Mouse (Mus musculus) embryonic fibroblast, embryonic 13.5 days (primary cell): ENCODE measurements around the gene Sorcs2. TPM values are rescaled to one million over a fixed set of nuclear protein-coding genes. Genes with fewer than 3 reads are reported as not detected.

Source experiments
- H3K27ac ChIP-seq: 2 replicates; pipeline ENCODE4 v1.5.1; 2012; ENCODE audit warnings: low read length, control low read depth, inconsistent platforms; ENCODE audit not compliant: insufficient read depth
- H3K4me1 ChIP-seq: 2 replicates; pipeline ENCODE4 v1.6.1; 2011; ENCODE audit warnings: low read length; ENCODE audit not compliant: control insufficient read depth, insufficient read depth
- H3K4me3 ChIP-seq: 2 replicates; pipeline ENCODE4 v1.5.1; 2011; ENCODE audit warnings: mild to moderate bottlenecking, control low read depth, low read length; ENCODE audit not compliant: insufficient read depth
- CTCF ChIP-seq: IDR thresholded peaks from 2 replicates; pipeline ENCODE4 v1.5.1; 2011; ENCODE audit warnings: mild to moderate bottlenecking, control low read depth, low read length, moderate library complexity, borderline replicate concordance; ENCODE audit not compliant: insufficient read depth
- POLR2A ChIP-seq: IDR thresholded peaks from 2 replicates; pipeline ENCODE4 v1.6.1; 2011; ENCODE audit warnings: low read depth, mild to moderate bottlenecking, control low read depth, low read length, moderate library complexity
- polyA plus RNA-seq: library from polyadenylated mRNA; stranded (reverse); fragments of >200 nt; gene quantifications from 2 replicates; pipeline ENCODE4 v1.2.4, GENCODE M21; 2011; ENCODE audit warnings: low read depth; ENCODE audit not compliant: missing spikeins, insufficient read length

Sorcs2 gene
- polyA plus RNA-seq, 1 experiment: 67.1 TPM

DNA sequence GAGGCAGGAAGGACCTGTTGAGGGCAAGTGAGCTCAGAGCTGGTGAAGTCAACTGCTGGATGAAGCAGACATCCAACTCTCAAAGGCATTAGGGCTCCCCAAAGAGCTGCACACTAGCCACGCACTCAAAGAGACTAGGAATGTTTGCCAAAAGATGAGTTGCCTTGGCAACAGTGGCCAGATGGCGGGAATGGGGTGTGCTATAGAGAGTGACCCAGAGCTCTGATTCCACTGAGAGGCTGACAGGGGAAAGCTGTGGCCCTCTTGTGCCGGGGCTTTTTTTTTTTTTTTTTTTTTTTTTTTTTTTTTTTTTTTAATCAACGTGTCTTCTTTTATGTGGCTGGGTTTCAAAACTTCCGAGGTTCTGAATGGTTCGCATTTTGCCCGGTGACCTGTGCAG, 63.7 kb downstream of the Sorcs2 start:
- Histone ChIP-seq H3K4me3 (no peak overlapping the region), H3K4me1 (no peaks in the 10 kb centered on the region), H3K27ac (no peak overlapping the region)
- TF ChIP-seq POLR2A (no peak), CTCF (no peak)

- Histone ChIP-seq H3K27ac (no peak overlapping the region), H3K4me1 (peaks cover 6% of the 10 kb centered on the region; the same call in 1 of the 2 replicates), H3K4me3 (no peak overlapping the region)
- TF ChIP-seq POLR2A: no peak
- no peak for TF ChIP-seq CTCF
Observed at GRCm38 (mm10) chr5:36330472-36331155, 67.3 kb downstream of the Sorcs2 start.

DNA sequence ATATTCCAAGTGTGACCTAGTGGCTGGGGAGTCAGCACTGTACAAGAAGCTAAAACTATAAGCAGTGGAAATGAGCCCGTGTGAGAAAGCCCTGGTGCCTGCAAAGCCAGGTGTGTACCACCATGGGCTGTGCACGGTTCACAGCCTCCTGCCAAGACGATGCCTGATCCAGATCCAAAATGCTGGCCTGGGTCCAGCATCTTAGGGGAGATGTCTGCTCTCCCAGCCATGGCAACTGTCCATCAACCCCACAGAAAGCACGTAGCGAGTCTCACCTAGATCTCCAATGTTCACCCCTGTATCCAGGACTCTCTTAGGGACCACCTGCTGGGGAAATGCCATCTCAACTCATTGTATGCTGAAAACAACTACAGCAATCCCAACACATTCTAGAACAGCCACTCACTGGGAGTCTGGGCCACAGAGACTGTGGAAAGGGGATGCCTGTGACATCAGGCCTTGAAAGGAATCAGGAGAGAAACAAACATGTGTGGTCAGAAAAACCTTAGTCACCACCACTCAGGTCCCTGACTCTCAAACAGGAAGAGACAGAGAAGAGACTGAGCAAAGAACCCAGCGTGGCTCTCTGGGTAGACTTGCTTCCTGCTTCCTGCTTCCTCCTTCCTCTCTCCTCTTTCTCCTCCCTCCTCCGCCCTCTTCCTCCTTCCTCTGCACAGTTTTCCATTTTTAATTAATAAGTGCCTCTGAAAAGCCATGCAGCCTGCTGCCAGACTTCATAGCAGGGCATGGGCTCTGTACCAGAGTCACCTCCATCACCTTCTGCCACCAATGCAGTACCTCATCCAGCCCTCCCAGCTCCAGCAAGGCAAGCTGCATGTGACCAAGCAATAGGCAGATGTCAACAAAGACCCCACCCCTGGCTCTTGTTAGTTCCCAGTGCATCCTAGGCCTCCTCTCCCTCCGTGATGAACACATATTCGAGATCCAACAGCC, 71.6 kb downstream of the Sorcs2 start:
- no peak overlapping the region for H3K27ac ChIP-seq
- H3K4me3 ChIP-seq: no peak overlapping the region
- H3K4me1 ChIP-seq: peaks cover 6% of the 10 kb centered on the region; the same call in 1 of the 2 replicates
- no peak for TF ChIP-seq CTCF
- no peak for TF ChIP-seq POLR2A

GRCm38 (mm10) chr5:36324140-36324572, 73.8 kb downstream of the Sorcs2 start:
- Histone ChIP-seq H3K27ac (no peak overlapping the region), H3K4me3 (no peak overlapping the region), H3K4me1 (peaks cover 6% of the 10 kb centered on the region; the same call in 1 of the 2 replicates)
- TF ChIP-seq CTCF (no peak), POLR2A (no peak)

DNA sequence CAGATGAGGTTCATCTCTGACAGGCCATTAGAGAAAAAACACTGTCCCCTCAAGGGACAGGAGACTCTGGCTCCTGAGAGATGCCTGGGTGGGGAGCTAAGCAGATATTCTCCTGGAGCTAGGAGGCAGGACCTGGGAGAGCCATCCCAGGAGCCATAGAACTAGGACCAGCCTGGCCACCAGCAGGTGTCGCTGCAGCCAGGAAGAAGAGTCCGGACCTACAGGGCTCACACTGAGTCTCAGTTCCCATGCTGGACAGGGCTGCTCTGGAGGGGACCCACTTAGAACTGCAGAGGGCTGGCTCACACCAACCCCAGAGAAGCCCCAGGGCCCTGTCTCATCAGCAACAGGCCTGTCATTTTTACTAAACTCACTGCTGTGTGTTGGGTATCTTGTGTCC, 74.4 kb downstream of the Sorcs2 start:
- H3K27ac ChIP-seq: no peak overlapping the region
- H3K4me1 ChIP-seq: peaks cover 6% of the 10 kb centered on the region; the same call in 1 of the 2 replicates
- H3K4me3 ChIP-seq: no peak overlapping the region
- TF ChIP-seq CTCF: peak; percentile 79
- TF ChIP-seq POLR2A: no peak

DNA sequence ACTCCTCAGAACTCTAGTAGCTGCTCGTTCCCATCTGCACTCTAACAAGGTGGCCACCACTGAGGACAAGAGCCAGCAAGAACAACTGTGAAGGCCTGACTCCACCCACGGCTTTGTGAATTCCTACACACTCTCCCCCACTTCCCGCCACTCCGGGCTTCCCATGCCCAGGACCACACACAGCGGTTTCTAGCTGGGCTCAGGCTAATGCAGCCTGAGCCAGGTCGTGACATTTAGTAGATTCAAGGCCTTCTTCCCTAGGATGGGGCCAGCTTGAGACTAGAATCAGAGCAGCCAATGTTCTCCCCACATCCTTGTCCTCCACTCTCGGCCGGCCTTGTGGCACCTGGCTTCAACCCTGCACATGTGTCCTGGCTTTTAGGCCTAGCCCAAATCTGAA, 76.4 kb downstream of the Sorcs2 start:
- Histone ChIP-seq H3K27ac (no peak overlapping the region), H3K4me1 (peaks cover 6% of the 10 kb centered on the region; the same call in 1 of the 2 replicates), H3K4me3 (no peak overlapping the region)
- no peak for TF ChIP-seq CTCF
- no peak for TF ChIP-seq POLR2A

GRCm38 (mm10) chr5:36320667-36321066, 77.3 kb downstream of the Sorcs2 start:
- H3K27ac ChIP-seq: no peak overlapping the region
- H3K4me1 ChIP-seq: no peaks in the 10 kb centered on the region
- no peak for TF ChIP-seq CTCF
- no peak for TF ChIP-seq POLR2A
- H3K4me3 ChIP-seq: no peak overlapping the region

DNA sequence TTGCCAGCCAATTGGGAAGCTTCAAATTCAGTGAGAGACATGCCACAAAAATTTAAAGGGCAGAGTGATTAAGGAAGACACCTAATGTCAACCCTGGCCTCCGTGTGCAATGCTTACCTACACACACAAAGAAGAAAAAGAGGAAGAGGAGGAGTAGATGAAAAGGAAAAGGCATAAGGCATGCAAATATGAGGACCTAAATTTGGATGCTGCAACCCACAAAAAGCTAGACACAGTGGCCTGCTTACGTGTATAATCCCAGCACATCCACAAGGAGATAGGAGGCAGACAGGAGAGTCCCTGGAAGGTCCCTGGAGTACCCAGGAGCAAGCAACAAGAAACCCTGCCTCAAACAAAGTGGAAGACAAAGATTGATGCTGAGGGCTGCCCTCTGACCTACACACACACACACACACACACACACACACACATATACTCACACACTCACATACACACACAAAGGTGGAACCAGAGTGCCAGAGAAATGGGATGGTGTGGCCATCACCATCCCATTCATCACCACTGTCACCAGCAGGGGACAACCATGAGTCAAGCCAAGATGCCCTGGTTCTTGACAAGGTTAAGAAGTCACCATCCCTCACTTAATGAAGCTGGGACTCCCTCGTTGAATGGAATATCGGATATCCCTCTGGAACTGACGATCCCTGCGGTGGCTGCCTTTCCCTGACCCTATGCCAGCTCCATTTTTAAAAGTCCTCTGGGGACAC, 80.1 kb downstream of the Sorcs2 start:
- no peak overlapping the region for H3K4me3 ChIP-seq
- no peak overlapping the region for H3K27ac ChIP-seq
- peaks cover 9% of the 10 kb centered on the region for H3K4me1 ChIP-seq
- TF ChIP-seq CTCF (peak; percentile 23; the same call in 1 of the 2 replicates), POLR2A (no peak)

DNA sequence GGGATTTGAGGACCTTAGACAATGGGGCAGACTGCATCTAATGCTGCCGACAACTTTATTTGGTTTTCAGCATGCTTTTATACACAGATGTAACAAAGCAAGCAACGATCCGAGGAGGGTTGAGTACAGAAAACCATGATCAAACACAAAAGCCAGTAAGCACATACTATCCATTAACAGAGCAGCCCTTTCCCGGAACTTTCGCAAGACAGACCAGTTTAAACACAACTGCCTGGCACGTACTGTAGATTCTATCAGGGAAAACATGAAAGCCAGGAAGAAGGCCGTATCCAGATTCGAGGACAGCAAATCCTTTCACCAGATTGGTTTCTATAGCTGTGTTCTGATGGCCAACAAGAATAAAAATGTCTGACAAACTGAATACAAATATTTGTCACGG, 82.8 kb downstream of the Sorcs2 start:
- Histone ChIP-seq H3K4me3 (no peak overlapping the region), H3K4me1 (peaks cover 9% of the 10 kb centered on the region), H3K27ac (no peak overlapping the region)
- TF ChIP-seq POLR2A (no peak), CTCF (no peak)
